Mouse (Mus musculus): ENCODE data around the gene Pepd.
A peak's percentile ranks its signal among the peaks of the same experiment; 100 is the strongest.

The Pepd gene

GRCm38 (mm10) chr7:35055619-35056435 lies 143.6 kb downstream of the Pepd start:
- DNase-seq (ENCODE audit: low spot score in 2 of 2): peak; percentile 84 to 87

DNA sequence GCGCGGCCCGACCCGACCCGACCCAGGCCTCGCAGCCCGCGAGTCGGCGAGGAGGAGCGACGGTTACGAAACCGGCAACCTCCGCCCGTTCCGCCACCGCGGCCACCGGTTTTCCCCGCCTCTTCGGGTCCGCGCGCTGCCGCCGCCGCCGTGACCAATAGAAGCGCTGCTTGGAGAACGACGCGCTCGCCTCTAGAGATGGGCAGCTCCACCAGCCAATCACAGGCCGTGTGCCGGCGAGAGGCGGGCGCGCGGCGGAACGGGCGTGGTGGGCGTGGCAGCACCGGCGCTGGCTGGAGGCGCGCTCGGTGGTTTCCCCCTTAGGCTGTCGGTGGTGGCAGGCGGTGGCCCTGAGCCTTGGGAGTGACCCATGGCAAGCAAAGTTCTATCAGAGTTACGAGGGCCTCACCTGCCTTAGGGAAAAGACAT lies 144.3 kb downstream of the Pepd start, which contains the start of gene Cebpg:
Gene Cebpg, minus strand, starts transcription at position 138 of the 429 bp plus-strand sequence.
- DNase-seq (ENCODE audit: low spot score in 2 of 2): peak; percentile 96 to 97

- no peak for DNase-seq (ENCODE audit: low spot score in 2 of 2)
Measured at GRCm38 (mm10) chr7:35056999-35057398, 144.8 kb downstream of the Pepd start.

DNA sequence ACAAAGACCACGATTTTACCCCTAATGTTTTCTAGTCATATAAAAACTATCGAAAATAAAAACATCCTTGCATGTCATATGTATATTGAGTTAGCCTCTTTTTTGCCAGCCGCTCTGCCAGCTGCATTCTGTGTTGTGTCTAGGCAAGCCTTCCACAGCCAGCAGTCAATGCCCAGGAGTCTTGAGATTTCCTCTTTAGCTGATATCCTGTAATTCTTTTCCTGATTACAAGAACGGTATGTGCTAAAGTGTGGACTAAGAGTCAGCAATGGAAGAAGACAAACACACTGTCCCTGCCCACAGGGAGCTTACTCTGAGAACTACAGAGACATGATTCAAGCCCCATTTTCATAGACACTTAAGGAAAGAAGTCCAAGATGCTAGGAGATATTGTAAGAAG lies 145.4 kb downstream of the Pepd start:
- no peak for DNase-seq (ENCODE audit: low spot score in 2 of 2)

DNA sequence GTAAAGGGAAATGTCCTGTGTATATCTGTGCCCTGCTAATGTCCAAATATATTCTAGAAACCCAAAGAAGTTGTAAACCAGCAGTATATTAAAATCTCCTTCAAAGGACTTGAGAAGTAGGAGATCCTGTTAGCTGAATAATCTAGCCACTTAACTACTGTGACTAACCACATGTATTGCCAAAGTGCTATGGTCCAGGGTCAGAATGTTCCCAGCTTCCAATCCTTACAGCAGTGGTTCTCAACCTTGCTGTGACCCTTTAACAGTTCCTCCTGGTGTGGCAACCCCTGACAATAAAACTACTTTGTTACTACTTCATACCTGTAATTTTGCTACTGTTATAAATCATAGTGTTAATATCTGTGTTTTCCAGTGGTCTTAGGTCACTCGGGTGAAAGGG lies 146.2 kb downstream of the Pepd start:
- DNase-seq (ENCODE audit: low spot score in 2 of 2): no peak

DNA sequence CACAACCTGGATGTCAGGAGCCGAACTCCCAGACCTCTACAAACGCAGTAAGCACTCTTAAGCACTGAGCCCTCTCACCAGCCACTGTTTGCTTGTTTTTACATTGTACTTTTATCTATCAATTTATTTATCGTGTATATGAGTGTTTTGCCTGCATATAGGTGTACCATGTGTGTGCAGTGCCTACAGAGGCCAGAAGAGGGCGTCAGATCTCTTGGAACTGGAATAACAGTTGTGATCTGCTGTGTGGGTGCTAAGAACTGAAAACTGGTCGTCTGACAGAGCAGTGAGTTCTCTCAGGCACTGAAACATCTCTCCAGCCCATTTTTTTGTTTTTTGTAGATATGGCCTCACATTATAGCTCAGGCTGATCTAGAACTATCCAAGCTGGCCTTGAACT lies 147.3 kb downstream of the Pepd start:
- DNase-seq (ENCODE audit: low spot score in 2 of 2): no peak

DNA sequence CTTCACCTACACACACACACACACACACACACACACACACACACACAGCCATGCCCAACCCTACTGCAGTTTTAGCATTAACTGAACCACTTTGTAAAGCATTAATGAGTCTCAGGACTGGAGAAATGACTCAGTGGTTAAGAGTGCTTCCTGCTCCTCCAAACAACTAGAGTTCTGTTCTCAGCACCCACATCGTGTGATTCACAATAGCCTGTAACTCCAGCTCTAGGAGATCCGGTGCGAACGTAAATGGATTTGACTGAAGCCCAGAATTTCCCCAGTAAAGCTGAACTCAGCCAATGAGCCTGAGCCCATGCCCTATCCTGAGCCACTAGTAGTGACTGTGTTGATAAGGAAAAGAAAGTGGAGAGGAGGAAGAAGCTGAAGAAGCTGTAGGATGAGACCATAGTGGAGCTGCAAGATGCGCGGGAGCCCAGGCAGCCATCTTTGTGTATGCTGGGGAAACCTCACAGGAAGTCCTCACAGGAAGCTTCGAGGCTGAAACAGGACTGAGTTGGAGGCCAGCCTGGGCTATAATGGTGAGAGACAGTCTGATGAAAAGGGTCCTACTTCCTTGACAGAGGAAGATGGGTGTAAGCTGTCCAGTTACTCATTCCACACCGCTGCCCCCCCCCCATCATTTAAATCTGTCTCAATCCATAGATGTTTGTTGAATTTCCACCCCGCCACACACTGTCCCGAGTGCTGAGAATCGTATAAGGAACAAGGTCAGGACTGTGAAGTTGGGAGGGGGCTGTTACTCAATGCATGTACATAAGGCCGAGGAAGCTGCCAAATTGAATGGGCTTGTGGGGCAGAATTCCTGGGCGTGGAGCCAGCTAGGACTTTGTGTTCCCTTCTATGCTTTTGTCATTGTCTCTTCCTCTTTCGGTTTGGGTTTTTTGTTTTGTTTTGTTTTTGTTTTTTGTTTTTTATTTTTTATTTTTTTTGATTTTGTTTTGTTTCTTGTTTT lies 152.4 kb downstream of the Pepd start:
- peak; percentile 57 to 73 for DNase-seq (ENCODE audit: low spot score in 2 of 2)

- DNase-seq (ENCODE audit: low spot score in 2 of 2): no peak
Measured at GRCm38 (mm10) chr7:35065958-35066357, 153.8 kb downstream of the Pepd start.

DNA sequence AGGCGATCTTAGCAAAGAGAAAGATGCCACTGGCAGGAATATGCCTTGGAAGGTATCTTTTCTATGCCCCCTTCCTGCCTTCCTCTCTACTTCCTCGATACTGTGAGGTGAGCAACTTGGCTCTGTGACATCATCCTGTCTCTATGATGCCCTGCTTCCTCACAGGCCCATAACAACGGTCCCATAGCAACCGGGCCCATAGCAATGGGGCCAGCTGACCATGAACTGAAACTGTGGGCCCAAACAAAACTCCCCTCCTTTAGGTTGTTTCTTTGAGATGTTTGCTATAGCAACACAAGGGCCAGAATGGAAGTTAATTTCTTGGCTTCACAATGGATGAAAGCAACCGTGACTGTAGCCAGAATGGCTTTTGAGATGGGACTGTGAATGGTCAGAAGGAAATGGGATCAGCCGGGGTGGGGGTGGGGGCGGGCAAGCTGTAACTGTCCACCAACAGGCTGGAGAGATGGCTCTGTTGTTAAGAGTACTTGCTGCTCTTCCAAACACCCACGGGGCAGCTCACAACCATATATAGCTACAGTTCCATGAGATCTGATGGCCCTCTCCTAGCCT lies 154.5 kb downstream of the Pepd start:
- DNase-seq (ENCODE audit: low spot score in 2 of 2): no peak

- no peak for DNase-seq (ENCODE audit: low spot score in 2 of 2)
Measured at GRCm38 (mm10) chr7:35076645-35077044, 164.5 kb downstream of the Pepd start.

GRCm38 (mm10) chr7:35080843-35081338 lies 168.7 kb downstream of the Pepd start:
- no peak for DNase-seq (ENCODE audit: low spot score in 2 of 2)

DNA sequence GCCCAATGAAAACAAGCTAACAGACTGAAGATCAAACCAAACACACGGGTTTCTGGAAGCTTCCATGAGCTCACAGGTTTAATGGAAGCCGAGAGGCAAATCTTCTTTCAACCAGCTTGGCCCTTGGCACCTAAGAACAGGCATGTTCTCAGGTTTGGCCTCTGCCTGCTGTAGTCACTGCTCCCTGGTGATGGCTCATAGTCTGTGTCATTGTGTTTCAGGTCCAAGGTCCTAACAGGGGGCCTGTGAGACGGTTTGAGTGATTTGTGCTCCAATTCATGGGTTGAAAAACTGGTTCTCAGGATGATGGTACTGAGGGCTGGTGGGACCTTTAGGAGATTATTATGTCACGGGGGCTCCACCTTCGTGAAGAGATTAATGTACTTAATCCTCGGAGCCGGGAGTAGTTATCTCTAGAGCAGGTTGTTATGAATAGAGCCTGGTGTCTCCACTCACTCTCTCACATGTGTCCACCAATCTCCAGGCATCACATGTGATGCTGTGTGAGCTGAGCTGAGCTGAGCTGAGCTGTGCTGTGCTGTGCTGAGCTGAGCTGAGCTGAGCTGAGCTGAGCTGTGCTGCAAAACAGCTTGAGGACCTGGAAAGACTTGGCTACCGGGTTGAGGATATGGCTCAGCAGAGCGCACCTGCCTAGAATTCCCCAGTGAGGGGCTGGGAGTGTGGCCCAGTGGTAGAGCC lies 169.4 kb downstream of the Pepd start:
- DNase-seq (ENCODE audit: low spot score in 2 of 2): no peak

GRCm38 (mm10) chr7:35084565-35085360 lies 172.6 kb downstream of the Pepd start:
- no peak for DNase-seq (ENCODE audit: low spot score in 2 of 2)

- DNase-seq (ENCODE audit: low spot score in 2 of 2): peak; percentile 61 to 62
Measured at GRCm38 (mm10) chr7:35086271-35086861, 174.2 kb downstream of the Pepd start.

DNA sequence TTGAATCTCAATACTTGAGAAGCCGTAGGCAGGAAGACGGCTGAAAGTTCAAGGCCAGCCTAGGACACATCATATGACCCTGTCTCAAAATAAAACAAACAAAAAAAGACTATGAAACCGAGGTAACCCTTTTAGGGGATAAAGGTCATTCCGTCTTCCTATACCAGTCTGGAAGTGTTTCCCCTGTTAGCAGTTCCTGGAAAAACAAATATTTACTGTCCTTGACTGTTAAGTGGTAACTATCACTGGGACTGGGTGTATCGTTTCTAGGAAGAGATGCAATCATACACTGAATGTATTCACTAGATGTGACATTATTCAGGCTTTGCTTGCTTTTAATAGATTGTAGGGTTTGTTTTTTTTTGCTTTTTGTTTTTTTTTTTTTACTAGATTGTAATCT lies 178.4 kb downstream of the Pepd start:
- no peak for DNase-seq (ENCODE audit: low spot score in 2 of 2)

All from right cerebral cortex, postnatal 10 days (tissue).